Mouse (Mus musculus) cortical plate, adult 2 months (tissue): ENCODE measurements at regions not wholly inside any gene's neighbourhood (a gene's known extent, or its start where the extent isn't known, plus 50 kb on each side); places are given as distances from the start of the nearest gene placed in this dataset.
A peak's percentile ranks its signal among the peaks of the same experiment; 100 is the strongest.

Experiments used
- H3K27ac ChIP-seq: fragments of 200-500 bp; 2 replicates; pipeline ENCODE4 v1.5.1; 2012; ENCODE audit warnings: low read length, control low read depth, inconsistent platforms; ENCODE audit not compliant: insufficient read depth
- H3K4me1 ChIP-seq: fragments of 200-500 bp; 2 replicates; pipeline ENCODE4 v1.6.1; 2011; ENCODE audit warnings: low read length; ENCODE audit not compliant: control insufficient read depth, insufficient read depth
- H3K4me3 ChIP-seq: fragments of 200-500 bp; 2 replicates; pipeline ENCODE4 v1.5.1; 2011; ENCODE audit warnings: mild to moderate bottlenecking, low read length, control low read depth; ENCODE audit not compliant: insufficient read depth
- CTCF ChIP-seq: fragments of 200-500 bp; IDR thresholded peaks from 2 replicates; pipeline ENCODE4 v1.5.1; 2011; ENCODE audit warnings: mild to moderate bottlenecking, control low read depth, low read length; ENCODE audit not compliant: insufficient read depth; ENCODE audit errors: extremely low read depth
- POLR2A ChIP-seq: fragments of 200-500 bp; IDR thresholded peaks from 2 replicates; pipeline ENCODE4 v1.6.1; 2011; ENCODE audit warnings: mild to moderate bottlenecking, low read length, control low read depth; ENCODE audit not compliant: insufficient read depth; ENCODE audit errors: extremely low read depth

GRCm38 (mm10) chr13:64007688-64008087, 81.3 kb downstream of the Hsd17b3 start:
- Histone ChIP-seq H3K27ac (no peak overlapping the region), H3K4me3 (no peak overlapping the region), H3K4me1 (no peaks in the 10 kb centered on the region)
- peak; percentile 60 for TF ChIP-seq CTCF
- TF ChIP-seq POLR2A: no peak

GRCm38 (mm10) chr13:64002945-64003459, 86.0 kb downstream of the Hsd17b3 start:
- no peak for TF ChIP-seq POLR2A
- no peak for TF ChIP-seq CTCF
- Histone ChIP-seq H3K27ac (no peak overlapping the region), H3K4me3 (no peak overlapping the region), H3K4me1 (no peaks in the 10 kb centered on the region)

- no peak overlapping the region for H3K27ac ChIP-seq
- H3K4me3 ChIP-seq: no peak overlapping the region
- TF ChIP-seq POLR2A (no peak), CTCF (no peak)
- H3K4me1 ChIP-seq: no peaks in the 10 kb centered on the region
Observed at GRCm38 (mm10) chr13:64000303-64000702, 88.7 kb downstream of the Hsd17b3 start.

- H3K4me1 ChIP-seq: no peaks in the 10 kb centered on the region
- no peak for TF ChIP-seq CTCF
- no peak for TF ChIP-seq POLR2A
- no peak overlapping the region for H3K27ac ChIP-seq
- H3K4me3 ChIP-seq: no peak overlapping the region
Observed at GRCm38 (mm10) chr13:63998647-63999046, 90.4 kb downstream of the Hsd17b3 start.

GRCm38 (mm10) chr13:63993857-63994477, 95.1 kb downstream of the Hsd17b3 start:
- no peak overlapping the region for H3K27ac ChIP-seq
- no peak overlapping the region for H3K4me3 ChIP-seq
- H3K4me1 ChIP-seq: 0 out of 2 replicates have a peak, but pooled peaks cover 1% of the 10 kb centered on the region
- no peak for TF ChIP-seq POLR2A
- TF ChIP-seq CTCF: no peak

DNA sequence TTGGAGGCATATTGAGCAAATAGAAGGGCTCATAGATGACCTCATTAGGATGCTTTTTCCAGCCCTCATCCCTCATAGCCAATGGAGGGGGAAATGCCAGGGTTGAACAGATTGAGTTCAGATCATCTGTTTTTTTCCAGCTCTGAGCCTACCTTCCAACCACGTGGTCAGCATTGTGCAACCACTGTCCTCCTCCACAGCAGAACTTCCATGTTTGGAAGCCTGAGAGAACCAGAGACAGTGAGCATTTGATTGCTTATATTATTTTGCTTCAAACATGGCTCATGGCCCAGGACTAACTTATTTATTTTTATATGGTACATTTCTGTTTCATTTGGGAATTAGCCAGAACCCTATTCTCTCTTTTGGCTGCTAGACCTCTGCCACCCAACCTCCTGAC, 96.0 kb downstream of the Hsd17b3 start:
- H3K27ac ChIP-seq: no peak overlapping the region
- TF ChIP-seq POLR2A (no peak), CTCF (no peak)
- H3K4me1 ChIP-seq: 0 out of 2 replicates have a peak, but pooled peaks cover 1% of the 10 kb centered on the region
- H3K4me3 ChIP-seq: no peak overlapping the region

DNA sequence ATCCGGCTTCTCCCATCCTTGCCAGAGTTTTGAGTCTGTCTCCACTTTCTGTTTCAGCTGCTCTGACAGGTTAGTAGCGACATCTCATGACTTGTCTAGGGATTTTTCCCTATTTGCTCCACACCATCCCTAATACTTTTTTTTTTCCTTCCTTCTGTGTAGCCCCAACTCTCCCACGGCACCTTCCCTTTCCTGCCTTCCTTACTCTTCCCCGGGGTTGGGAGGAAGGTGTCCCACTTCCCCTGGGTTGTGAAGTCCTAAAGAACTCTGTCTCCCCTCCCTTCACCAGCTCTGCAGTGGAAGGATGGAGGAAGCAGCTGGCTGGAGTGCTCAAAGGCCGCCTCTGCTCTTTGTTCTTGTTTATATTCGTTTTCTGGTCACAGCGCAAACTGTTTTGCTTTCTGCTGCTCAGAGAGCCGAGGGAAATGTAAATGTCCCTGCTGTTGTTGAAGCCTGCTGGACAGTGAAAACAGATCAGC, 98.5 kb downstream of the Hsd17b3 start:
- Histone ChIP-seq H3K27ac (no peak overlapping the region), H3K4me3 (no peak overlapping the region), H3K4me1 (0 out of 2 replicates have a peak, but pooled peaks cover 1% of the 10 kb centered on the region)
- TF ChIP-seq POLR2A: no peak
- peak; percentile 40; the same call in 1 of the 2 replicates for TF ChIP-seq CTCF

- TF ChIP-seq POLR2A (no peak), CTCF (no peak)
- Histone ChIP-seq H3K27ac (no peak overlapping the region), H3K4me1 (0 out of 2 replicates have a peak, but pooled peaks cover 1% of the 10 kb centered on the region), H3K4me3 (no peak overlapping the region)
Observed at GRCm38 (mm10) chr13:63989769-63990168, 99.3 kb downstream of the Hsd17b3 start.

GRCm38 (mm10) chr13:63988263-63988662, 100.8 kb downstream of the Hsd17b3 start:
- no peak overlapping the region for H3K4me3 ChIP-seq
- TF ChIP-seq CTCF (no peak), POLR2A (no peak)
- H3K27ac ChIP-seq: no peak overlapping the region
- 0 out of 2 replicates have a peak, but pooled peaks cover 1% of the 10 kb centered on the region for H3K4me1 ChIP-seq

DNA sequence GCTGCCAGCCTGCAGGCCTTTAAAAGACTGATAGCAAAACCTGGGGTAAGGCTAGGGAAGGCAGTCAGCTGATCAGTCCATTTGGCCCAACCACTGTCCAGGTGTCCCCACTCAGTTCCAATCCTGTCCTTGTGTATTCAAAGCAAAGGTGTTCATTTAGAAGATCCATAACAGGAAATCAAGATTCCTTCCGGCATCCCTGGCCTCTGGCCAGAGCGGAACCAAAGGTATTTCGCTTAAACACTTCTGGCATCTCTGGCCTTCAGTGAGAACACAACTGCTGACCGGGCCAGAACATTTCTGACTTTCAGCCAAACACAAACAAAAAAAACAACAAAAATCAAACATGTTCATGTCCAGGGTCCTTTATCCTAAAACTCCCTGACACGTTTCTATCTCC, 102.3 kb downstream of the Hsd17b3 start:
- Histone ChIP-seq H3K27ac (no peak overlapping the region), H3K4me3 (no peak overlapping the region), H3K4me1 (0 out of 2 replicates have a peak, but pooled peaks cover 1% of the 10 kb centered on the region)
- TF ChIP-seq CTCF: no peak
- no peak for TF ChIP-seq POLR2A
